Mouse (Mus musculus) liver, embryonic 11.5 days (tissue): Measurements from ENCODE around the gene Rassf3. TPM values are rescaled to one million over a fixed set of nuclear protein-coding genes. Genes with fewer than 3 reads are reported as not detected.
A peak's percentile ranks its signal among the peaks of the same experiment; 100 is the strongest.

Source experiments
- ATAC-seq: fragments of 200-750 bp; cut with Nextera tagmentation; replicated peaks from 2 replicates; pipeline ENCODE4 v1.8.0; 2017; ENCODE audit warnings: moderate number of reproducible peaks, mild to moderate bottlenecking, moderate TSS enrichment, moderate library complexity; ENCODE audit not compliant: low FRiP score
- DNase-seq: peaks from one replicate; pipeline ENCODE4 v3.0.0-alpha.2; 2017; ENCODE audit warnings: low spot score
- H3K27ac ChIP-seq: fragments of 300-500 bp; sonication (generic); 2 replicates; pipeline ENCODE4 v1.5.1; 2014; ENCODE audit warnings: mild to moderate bottlenecking, low read depth, low read length, control low read depth
- H3K27me3 ChIP-seq: fragments of 300-500 bp; sonication (generic); replicated peaks from 2 replicates; pipeline ENCODE4 v1.6.1; 2014; ENCODE audit warnings: low read length, mixed read lengths; ENCODE audit not compliant: control insufficient read depth, insufficient read depth
- H3K36me3 ChIP-seq: fragments of 300-500 bp; sonication (generic); 2 replicates; pipeline ENCODE4 v1.6.1; 2014; ENCODE audit warnings: mild to moderate bottlenecking, low read length, moderate library complexity, mixed read lengths; ENCODE audit not compliant: control insufficient read depth, insufficient read depth
- H3K4me1 ChIP-seq: fragments of 300-500 bp; sonication (generic); replicated peaks from 2 replicates; pipeline ENCODE4 v1.6.1; 2014; ENCODE audit warnings: low read length, mixed read lengths; ENCODE audit not compliant: control insufficient read depth, insufficient read depth
- H3K4me2 ChIP-seq: fragments of 300-500 bp; sonication (generic); 2 replicates; pipeline ENCODE4 v1.6.1; 2014; ENCODE audit warnings: mild to moderate bottlenecking, control low read depth, moderate library complexity
- H3K4me3 ChIP-seq: fragments of 300-500 bp; sonication (generic); 2 replicates; pipeline ENCODE4 v1.5.1; 2014; ENCODE audit warnings: low read depth, low read length, control low read depth
- H3K9ac ChIP-seq: fragments of 300-500 bp; sonication (generic); 2 replicates; pipeline ENCODE4 v1.6.1; 2014; ENCODE audit warnings: low read depth, low read length, control low read depth
- H3K9me3 ChIP-seq: fragments of 300-500 bp; sonication (generic); 2 replicates; pipeline ENCODE4 v1.6.1; 2016; ENCODE audit warnings: low read length, inconsistent platforms, mixed read lengths; ENCODE audit not compliant: control insufficient read depth
- WGBS: fragments of 180-500 bp; shearing (Covaris S2); extraction: QIAGEN DNeasy Blood & Tissue Kit; methylation state at CpG from one replicate; pipeline ENCODE4 v1.1.7; 2014; 5-methylcytosine and 5-hydroxymethylcytosine counted together
- polyA plus RNA-seq: library from polyadenylated mRNA; unstranded; fragments of >200 nt; fragmentation: Nextera tagmentation; extraction: Ambion mirVana; gene quantifications from 2 replicates; pipeline ENCODE4 v1.2.1, GENCODE M21; 2014

Gene Rassf3
- polyA plus RNA-seq, 1 experiment from 2014 or later, result 14.0 TPM

- ATAC-seq (peak; percentile 58), DNase-seq (no peak)
- H3K4me3 ChIP-seq, result no peak overlapping the region
- peak overlapping the region; percentile 12; the same call in 1 of the 2 replicates for H3K9ac ChIP-seq
- H3K4me1 ChIP-seq, result peaks cover 75% of the 10 kb centered on the region
- H3K27me3 ChIP-seq, result no peaks in the 10 kb centered on the region
- H3K36me3 ChIP-seq, result no peaks in the 10 kb centered on the region
- H3K4me2 ChIP-seq, result peak overlapping the region; percentile 56
- H3K27ac ChIP-seq, result peak overlapping the region; percentile 60
- no peaks in the 10 kb centered on the region for H3K9me3 ChIP-seq
- 27% methylated on average over 16 of the region's 16 CpGs for whole genome bisulfite sequencing
These were observed 43.4 kb downstream of the Rassf3 start for GRCm38 (mm10) chr10:121432635-121433280.

- H3K9me3 ChIP-seq, result no peaks in the 10 kb centered on the region
- DNase-seq (no peak), ATAC-seq (peak; percentile 71)
- 21% methylated on average over 12 of the region's 12 CpGs for WGBS
- no peaks in the 10 kb centered on the region for H3K27me3 ChIP-seq
- H3K36me3 ChIP-seq, result no peaks in the 10 kb centered on the region
- H3K27ac ChIP-seq, result peak overlapping the region; percentile 60
- peaks cover 79% of the 10 kb centered on the region for H3K4me1 ChIP-seq
- peak overlapping the region; percentile 56 for H3K4me2 ChIP-seq
- 0 out of 2 replicates have a peak overlapping the region, but pooled peaks have one; percentile 10 for H3K4me3 ChIP-seq
- no peak overlapping the region for H3K9ac ChIP-seq
These were observed 44.0 kb downstream of the Rassf3 start for GRCm38 (mm10) chr10:121432041-121432634.

GRCm38 (mm10) chr10:121430764-121431540 is 45.2 kb downstream of the Rassf3 start:
- WGBS, result 65% methylated on average over 15 of the region's 15 CpGs
- Histone ChIP-seq H3K9me3 (no peaks in the 10 kb centered on the region), H3K27me3 (no peaks in the 10 kb centered on the region), H3K4me2 (no peak overlapping the region; the same call in 1 of the 2 replicates), H3K36me3 (no peaks in the 10 kb centered on the region), H3K9ac (no peak overlapping the region), H3K4me3 (no peak overlapping the region), H3K4me1 (peaks cover 78% of the 10 kb centered on the region), H3K27ac (peak overlapping the region; percentile 44)
- DNase-seq (no peak), ATAC-seq (no peak)

GRCm38 (mm10) chr10:121429981-121430682 is 46.0 kb downstream of the Rassf3 start:
- Histone ChIP-seq H3K27ac (peak overlapping the region; percentile 83), H3K36me3 (no peaks in the 10 kb centered on the region), H3K4me1 (peaks cover 72% of the 10 kb centered on the region), H3K4me2 (peak overlapping the region; percentile 61), H3K4me3 (peak overlapping the region; percentile 26), H3K9ac (peak overlapping the region; percentile 46), H3K27me3 (no peaks in the 10 kb centered on the region), H3K9me3 (no peaks in the 10 kb centered on the region)
- 20% methylated on average over 14 of the region's 14 CpGs for WGBS
- DNase-seq, result no peak
- ATAC-seq, result peak; percentile 29; the same call in 1 of the 2 replicates

- Histone ChIP-seq H3K4me1 (peaks cover 69% of the 10 kb centered on the region), H3K27me3 (no peaks in the 10 kb centered on the region), H3K4me3 (no peak overlapping the region; the same call in 1 of the 2 replicates), H3K4me2 (peak overlapping the region; percentile 61), H3K9ac (peak overlapping the region; percentile 46; the same call in 1 of the 2 replicates), H3K36me3 (no peaks in the 10 kb centered on the region), H3K9me3 (no peaks in the 10 kb centered on the region), H3K27ac (peak overlapping the region; percentile 83)
- WGBS, result 29% methylated on average over 8 of the region's 8 CpGs
- DNase-seq, result no peak
- ATAC-seq, result no peak
These were observed 46.6 kb downstream of the Rassf3 start for GRCm38 (mm10) chr10:121429581-121429980.

GRCm38 (mm10) chr10:121429089-121429488 is 47.1 kb downstream of the Rassf3 start:
- Histone ChIP-seq H3K9me3 (no peaks in the 10 kb centered on the region), H3K36me3 (no peaks in the 10 kb centered on the region), H3K27me3 (no peaks in the 10 kb centered on the region), H3K27ac (peak overlapping the region; percentile 83), H3K4me2 (peak overlapping the region; percentile 61), H3K4me1 (peaks cover 65% of the 10 kb centered on the region), H3K9ac (no peak overlapping the region), H3K4me3 (no peak overlapping the region)
- 0 out of 2 replicates have a peak, but pooled peaks have one; percentile 22 for ATAC-seq
- no peak for DNase-seq
- WGBS, result 25% methylated on average over 2 of the region's 2 CpGs

GRCm38 (mm10) chr10:121428011-121428711 is 48.0 kb downstream of the Rassf3 start:
- no peak overlapping the region for H3K4me2 ChIP-seq
- 74% methylated on average over 15 of the region's 15 CpGs for WGBS
- H3K36me3 ChIP-seq, result no peaks in the 10 kb centered on the region
- no peaks in the 10 kb centered on the region for H3K9me3 ChIP-seq
- DNase-seq (no peak), ATAC-seq (no peak)
- no peak overlapping the region for H3K9ac ChIP-seq
- H3K27ac ChIP-seq, result peak overlapping the region; percentile 55; the same call in 1 of the 2 replicates
- peaks cover 64% of the 10 kb centered on the region for H3K4me1 ChIP-seq
- no peaks in the 10 kb centered on the region for H3K27me3 ChIP-seq
- no peak overlapping the region for H3K4me3 ChIP-seq

GRCm38 (mm10) chr10:121427136-121427535 is 49.0 kb downstream of the Rassf3 start:
- Histone ChIP-seq H3K4me3 (no peak overlapping the region), H3K4me1 (peaks cover 54% of the 10 kb centered on the region), H3K36me3 (no peaks in the 10 kb centered on the region), H3K9ac (no peak overlapping the region), H3K27me3 (no peaks in the 10 kb centered on the region), H3K27ac (peak overlapping the region; percentile 36; the same call in 1 of the 2 replicates), H3K9me3 (no peaks in the 10 kb centered on the region), H3K4me2 (no peak overlapping the region)
- WGBS, result 40% methylated on average over 5 of the region's 5 CpGs
- ATAC-seq, result no peak
- no peak for DNase-seq
